Mouse (Mus musculus) fibroblast of lung, adult 2 months (primary cell): ENCODE results near the gene Ssu72.

Source experiments
- DNase-seq: peaks from one replicate; pipeline ENCODE4 v3.0.0-alpha.2; 2011; ENCODE audit warnings: low read depth

Ssu72 gene

GRCm38 (mm10) chr4:155746575-155747490 lies 42.2 kb downstream of the Ssu72 start:
- no peak for DNase-seq

DNA sequence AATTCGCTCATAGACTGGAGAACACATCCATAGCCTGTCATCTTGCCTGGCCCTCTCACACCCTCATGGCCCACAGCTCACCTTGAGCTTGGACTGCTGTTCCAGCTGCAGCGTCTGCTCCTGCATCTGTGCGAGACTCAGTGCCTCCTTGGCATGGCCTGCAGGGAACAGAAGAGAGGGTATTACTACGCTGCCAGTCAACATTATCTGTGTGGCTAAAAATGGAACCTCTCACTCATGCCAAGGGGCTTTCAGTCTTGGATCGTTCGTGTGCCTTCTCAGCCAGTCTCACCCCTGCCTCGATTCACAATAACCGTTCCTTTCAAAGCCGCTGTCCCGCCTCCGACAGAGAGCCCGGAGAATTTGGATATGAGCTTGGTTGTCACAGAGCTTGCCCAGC lies 52.4 kb downstream of the Ssu72 start:
- no peak for DNase-seq

GRCm38 (mm10) chr4:155759862-155760612 lies 55.4 kb downstream of the Ssu72 start:
- DNase-seq: no peak

DNA sequence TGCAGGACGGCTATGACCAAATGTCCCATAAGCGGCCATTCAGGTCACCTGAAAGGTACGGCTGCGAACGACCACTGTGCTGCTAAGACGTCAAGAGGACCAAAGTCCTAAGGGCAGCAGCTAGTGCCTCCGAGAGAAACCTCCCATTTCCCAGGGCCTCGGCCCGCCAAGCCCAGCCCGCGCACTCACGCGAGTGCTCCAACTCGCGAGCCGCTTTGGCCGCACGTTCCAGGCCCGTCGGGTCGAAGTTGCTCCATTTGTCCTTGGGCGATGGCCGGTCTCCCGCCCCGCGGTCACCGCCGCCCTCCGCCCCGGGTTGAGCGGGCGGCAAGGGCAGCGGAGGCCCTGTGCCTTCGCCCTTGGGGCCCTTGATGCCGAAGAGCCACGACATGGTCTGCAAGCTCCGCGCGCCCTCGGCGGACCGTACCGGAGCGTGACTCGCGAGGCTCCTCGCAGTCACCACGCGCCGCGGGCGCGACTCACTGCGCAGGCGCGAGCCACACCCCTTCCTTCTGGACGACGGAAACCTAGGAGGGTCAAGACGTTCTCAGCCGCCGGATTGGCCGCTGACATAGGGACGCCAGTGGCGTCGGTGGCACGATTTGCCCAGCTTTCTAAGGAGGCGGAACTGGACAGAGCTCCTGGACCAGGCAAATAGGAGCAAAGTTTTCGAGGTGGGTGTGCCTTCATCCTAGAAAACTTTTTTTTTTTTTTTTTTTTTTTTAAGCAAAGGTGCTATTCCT lies 56.2 kb downstream of the Ssu72 start, which contains the start of gene Atad3a:
TSS of gene Atad3a (minus strand) at position 481 of the 743 bp plus-strand sequence.
- peak; percentile 95 for DNase-seq

DNA sequence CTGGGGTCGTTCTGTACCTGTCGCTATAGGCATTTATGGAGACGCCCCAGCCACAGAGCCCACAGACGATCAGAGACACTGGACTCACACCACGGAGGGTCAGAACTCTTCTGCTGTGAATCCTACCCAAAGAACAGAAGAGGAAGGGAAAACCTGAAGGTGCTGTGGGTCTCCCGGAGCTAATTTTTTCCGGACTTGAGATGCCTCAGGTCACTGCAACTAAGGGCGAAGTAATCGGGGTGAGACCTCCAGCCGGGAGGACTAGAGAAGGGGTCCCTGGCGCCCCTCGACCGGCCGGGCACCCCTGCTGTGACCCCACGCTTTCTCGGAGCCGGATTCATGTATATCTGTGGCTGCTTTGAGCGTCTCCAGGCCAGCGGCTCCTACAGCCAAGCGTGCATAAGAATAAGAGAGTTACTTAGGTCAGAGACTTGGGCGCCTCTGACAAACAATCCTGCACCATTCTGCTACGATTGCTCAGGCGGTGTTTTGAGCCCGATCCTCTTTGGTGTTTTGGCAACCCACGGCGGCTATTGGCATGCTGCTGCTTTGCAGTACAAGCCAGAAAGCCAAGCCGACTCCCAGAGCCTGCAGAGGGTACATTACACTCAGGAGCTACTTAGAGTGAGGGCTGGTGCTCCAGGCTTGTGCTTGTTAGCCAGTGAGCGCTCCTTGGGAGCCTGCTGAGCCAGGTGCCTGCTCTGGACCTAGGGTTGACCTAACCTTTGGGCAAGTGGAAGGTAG lies 56.9 kb downstream of the Ssu72 start:
- no peak for DNase-seq

GRCm38 (mm10) chr4:155762357-155762756 lies 57.8 kb downstream of the Ssu72 start:
- no peak for DNase-seq

DNA sequence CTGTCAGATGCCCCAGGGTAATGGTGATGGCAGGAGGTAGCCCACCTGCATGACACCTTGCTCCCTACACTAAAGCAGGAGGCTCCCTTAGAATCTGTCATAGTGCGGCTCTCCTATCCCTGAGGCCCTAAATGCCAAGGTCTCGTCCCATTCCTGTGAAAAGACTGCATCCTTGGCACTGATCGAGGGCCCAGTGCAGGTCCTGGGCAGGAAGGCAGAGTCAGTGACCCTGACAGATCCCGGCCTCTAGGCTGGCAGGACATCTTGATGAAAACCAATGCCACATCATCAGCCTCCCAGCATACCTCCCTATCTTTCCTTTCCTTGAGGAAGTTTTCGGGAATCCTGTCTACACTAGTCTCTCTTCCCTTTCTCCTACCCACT lies 64.9 kb downstream of the Ssu72 start:
- DNase-seq: no peak

DNA sequence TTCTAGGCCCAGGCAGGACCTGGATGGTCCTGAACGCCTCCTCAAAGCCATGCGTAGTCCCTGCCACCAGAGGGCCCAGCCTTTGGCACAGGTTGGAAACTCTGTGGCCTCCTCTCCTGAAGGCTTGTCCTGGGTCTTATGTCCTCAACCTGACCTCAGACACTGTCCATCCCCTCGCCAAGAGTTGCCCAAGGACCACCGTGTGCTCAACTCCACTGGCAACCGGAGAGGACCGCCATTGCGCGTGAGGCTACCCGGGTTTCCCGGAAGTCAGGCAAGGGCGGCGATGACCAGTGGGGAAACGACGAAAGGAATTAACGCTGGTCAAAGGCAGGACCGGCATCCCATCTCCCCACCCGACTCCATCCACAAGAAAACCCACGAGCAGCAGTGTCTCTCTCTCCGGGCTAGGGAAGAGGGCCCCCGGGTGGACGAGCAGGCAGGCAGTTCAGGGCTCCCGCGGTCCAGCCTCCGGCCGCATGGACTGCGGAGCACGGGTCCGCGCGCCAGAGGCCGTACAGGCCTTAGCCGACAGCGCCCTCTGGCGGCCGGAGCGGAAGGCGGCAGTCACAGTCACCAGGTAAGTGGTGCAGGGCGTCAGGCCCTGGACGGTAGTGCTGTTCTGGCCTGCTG lies 65.4 kb downstream of the Ssu72 start:
- no peak for DNase-seq

DNA sequence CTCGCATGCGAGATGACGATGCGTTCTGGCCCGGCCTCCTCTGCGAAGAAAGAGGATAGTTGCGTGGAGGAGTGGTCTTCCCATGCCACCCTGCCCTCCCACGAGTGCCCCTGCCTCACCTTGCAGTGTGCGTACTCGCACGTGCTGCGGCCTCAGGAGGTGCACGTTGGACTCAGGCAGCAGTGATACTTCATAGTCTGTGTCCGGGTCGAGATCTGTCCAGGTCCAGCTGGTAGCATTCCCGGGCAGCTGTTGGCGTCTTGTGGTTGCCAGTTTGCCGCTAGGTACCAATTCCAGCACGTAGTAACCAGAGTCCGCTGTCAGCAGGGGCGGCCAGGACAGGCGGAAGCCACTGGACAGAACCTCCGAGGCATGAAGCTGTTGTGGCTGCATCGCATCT lies 66.0 kb downstream of the Ssu72 start:
- no peak for DNase-seq

- no peak for DNase-seq
Observed at GRCm38 (mm10) chr4:155771706-155772105, 67.1 kb downstream of the Ssu72 start.

DNA sequence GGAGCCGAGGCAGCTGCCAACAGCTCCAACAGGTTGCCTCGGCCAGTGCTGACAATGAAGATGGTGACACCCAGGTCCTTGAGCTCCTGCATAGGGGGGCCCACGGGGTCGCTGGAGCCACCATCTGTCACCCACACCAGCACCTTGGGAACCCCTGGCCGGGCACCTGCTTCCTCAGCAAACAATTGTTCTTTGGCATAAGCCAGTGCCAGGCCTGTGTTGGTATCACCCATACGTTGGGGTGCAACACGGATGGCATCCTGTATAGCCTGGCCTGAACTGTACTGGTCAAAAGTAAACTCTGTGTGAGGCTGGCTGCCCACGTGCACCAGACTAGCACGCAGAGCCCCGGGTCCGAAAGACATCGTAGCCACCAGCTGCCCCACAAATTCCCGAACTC lies 68.2 kb downstream of the Ssu72 start:
- no peak for DNase-seq

DNA sequence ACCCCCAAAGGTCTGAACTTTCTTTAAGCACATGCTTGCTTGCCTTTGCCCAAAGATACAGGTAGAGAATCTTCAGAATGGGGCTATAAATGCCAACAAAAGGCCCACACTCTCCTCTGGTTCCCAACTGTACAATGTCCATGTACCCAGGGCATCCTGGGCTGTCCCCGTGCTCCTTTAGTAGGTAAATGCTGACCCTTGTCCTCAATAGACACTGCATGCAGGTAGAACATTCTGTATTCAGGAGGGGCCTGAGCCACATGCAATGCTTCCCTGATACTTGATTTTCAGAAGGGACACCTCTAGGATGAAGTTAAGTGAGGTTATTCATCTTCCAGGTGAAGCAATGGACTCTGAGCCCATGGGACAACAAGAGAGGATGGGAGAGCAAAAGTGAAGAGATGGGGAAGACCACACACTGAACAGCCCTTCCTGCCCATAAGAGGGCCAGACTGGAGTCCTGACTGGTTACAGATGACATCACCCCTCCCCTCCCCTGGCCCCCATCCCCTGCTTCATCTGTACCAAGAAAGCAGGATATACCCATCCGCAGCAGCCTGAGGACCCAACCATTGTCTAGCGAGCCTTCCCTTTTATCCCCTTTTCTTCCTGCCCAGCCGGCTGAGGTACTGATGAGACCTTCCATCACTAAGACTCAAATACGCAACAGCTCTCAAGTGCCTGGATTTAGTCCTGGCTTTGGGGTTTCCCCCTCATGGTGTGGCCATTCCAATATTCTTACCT lies 68.9 kb downstream of the Ssu72 start:
- DNase-seq: no peak

DNA sequence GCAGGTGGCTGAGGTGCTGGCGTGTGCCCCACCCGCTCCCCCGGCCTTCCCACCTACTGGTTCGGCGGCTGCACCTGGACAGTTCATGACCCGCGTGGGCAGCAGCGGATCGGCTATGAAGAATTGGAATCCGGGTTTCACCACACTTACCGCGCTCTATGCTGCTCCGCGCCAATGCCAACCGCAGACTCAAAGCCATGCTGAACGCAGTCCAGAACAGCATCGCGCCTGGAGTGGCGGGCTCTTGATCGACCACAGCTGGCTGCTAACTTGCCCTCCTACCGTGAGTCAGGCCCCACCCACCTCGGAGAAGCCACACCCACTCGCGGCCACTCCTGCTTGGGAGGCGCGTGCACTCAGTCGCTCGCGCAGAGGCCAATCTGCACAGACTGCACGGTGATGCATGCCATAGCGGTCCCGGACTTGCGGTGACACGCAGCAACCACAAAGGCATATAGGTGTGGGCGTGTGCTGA lies 69.7 kb downstream of the Ssu72 start, which contains the start of gene Vwa1:
TSS of gene Vwa1 (minus strand) at position 419 of the 475 bp plus-strand sequence.
- DNase-seq: peak; percentile 82

DNA sequence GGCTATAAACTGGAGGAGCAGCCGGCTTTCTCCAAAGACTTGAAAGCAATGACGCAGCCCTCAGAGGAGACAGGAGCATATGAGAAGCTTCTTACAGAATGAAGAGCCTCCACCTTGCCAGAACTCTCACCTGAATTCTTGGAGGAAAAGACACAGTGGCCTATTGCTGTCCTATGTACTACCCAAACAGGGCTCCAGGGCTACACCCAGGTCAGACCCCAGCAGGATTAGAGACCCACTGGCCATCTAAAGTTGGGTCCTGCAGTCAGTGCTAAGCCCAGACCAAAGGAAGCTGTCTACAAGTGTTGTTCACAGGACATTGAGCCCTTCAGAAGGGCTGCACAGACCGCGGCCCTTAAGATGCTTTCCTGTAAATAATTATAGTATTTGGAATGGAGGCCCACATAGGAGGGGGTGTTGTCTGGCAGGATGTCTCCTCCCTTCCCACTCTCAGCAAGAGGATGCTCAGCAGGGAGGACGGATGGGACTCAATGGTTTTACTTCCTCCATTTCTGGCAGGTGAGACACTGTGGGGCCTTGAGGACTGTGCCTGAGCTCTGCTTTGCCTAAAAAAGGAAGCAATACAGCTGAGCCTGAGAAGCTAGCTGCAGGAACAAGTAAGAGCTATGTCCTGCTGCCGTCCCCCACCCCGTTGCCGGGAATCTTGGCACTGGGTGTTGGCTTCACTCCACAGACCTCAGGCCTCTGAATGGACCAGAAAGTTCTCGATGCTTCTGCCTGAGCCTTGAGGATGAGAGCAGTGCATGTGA lies 70.6 kb downstream of the Ssu72 start:
- DNase-seq: peak; percentile 63

DNA sequence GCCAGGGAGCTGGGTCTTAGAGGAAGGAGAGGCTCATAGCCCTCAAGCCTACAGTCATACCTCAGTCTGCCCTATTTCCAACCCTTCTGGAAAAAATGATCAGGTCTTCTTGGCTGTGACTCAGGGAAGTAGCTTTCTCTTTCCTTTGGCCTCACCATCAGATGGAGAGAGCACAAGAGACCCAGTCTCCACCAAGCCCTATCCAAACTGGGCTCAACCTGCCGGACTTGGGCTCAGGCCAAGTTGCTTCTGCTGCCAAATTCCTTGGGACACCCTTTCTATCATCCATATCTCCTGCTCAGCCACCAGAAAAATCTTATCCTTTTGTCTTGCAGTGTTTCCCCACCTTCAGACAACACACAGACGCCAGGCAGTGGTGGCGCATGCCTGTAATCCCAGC lies 71.3 kb downstream of the Ssu72 start:
- DNase-seq: no peak

- DNase-seq: no peak
Observed at GRCm38 (mm10) chr4:155776704-155777335, 72.2 kb downstream of the Ssu72 start.

GRCm38 (mm10) chr4:155777816-155778215 lies 73.2 kb downstream of the Ssu72 start:
- DNase-seq: no peak

GRCm38 (mm10) chr4:155779498-155779897 lies 74.9 kb downstream of the Ssu72 start:
- DNase-seq: no peak

GRCm38 (mm10) chr4:155780895-155781294 lies 76.3 kb downstream of the Ssu72 start:
- DNase-seq: no peak
